Mouse (Mus musculus): ENCODE results near the gene Lsp1.
A peak's percentile ranks its signal among the peaks of the same experiment; 100 is the strongest.

The Lsp1 gene

GRCm38 (mm10) chr7:142460636-142461077, at the start of gene Lsp1:
Gene Lsp1 (plus strand): TSS chr7:142460809.
- no peak for DNase-seq (ENCODE audit: low spot score)

- no peak for DNase-seq (ENCODE audit: low spot score)
Observed at GRCm38 (mm10) chr7:142413285-142413684, 47.3 kb upstream of the Lsp1 start.

DNA sequence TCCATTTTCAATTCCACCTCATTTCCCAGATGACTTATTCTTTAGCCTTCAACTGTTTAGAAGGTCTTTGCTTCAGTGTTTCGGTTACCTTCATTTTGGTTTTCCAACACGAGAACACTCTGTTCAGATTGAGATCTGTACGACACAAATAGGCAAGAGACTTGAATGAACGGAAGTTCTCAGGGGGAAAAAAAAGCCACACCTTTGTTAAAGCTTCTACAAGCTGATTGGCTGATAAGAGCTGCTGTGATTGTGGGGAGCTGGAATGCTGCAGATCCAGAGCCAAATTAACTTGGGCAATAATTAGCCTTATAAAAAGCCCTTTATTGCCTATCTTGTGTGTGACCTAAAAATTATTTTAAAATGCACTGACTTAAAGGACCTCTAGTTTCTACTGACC, 45.3 kb upstream of the Lsp1 start:
- DNase-seq (ENCODE audit: low spot score): no peak

DNA sequence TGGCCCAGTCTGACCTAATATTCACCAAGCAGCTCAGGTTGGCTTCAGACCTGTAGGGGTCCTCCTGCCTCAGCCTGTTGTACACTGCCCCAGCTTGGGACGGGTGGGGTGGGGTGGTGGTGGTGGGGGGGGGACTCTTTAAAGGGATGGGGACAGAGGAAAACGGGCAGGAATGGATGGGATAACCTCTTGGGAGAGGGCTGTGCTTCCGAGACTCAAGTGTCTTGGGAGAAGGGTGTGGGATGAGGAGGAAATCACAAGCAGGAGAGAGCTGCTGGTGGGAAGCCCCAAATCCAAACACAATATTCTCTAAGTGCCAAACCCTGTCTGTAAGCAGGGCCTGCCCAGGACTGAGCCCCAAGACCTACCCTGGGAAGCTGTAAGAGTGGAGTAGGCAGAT, 44.4 kb upstream of the Lsp1 start:
- no peak for DNase-seq (ENCODE audit: low spot score)

GRCm38 (mm10) chr7:142418027-142418426, 42.6 kb upstream of the Lsp1 start:
- no peak for DNase-seq (ENCODE audit: low spot score)

DNA sequence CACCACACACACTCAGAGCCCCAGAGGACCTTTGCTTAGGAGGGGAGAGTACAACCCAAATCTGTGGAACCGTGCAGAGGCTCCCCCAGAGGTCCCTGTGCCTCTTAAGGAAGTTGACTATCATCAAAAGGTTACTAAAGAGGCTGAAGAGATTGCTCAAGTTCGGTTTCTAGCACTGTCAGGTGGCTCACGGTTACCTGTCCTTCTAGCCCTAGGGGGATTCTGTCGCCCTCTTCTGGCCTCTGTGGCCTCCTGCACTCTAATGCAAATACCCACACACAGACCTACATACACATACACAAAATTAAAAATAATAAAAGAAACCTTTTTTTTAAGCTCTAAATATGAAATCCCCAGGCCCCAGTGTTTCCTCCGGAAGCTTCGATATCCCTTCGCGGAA, 41.9 kb upstream of the Lsp1 start:
- DNase-seq (ENCODE audit: low spot score): no peak

DNA sequence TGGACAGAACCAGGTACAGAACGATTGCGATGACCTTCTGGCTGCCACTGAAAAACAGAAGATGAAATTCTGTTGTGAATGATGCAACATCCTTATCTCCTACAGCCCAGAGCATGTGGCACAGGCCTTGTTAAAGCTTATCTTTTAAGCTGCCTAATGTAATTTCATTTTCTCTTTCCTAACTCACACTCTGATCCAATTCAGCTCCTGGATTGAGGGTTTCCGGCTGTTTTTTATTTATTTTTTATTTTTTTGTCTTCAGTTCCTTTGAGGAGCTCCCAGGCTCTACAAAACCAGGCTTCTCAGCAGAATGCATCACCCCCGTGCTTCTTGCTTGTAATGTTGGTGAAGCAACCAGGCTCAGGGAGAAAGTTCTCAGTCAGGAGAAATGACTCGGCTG, 40.7 kb upstream of the Lsp1 start:
- no peak for DNase-seq (ENCODE audit: low spot score)

GRCm38 (mm10) chr7:142421826-142422225, 38.8 kb upstream of the Lsp1 start:
- no peak for DNase-seq (ENCODE audit: low spot score)

GRCm38 (mm10) chr7:142425641-142426213, 34.9 kb upstream of the Lsp1 start:
- peak; percentile 54 for DNase-seq (ENCODE audit: low spot score)

- peak; percentile 59 for DNase-seq (ENCODE audit: low spot score)
Observed at GRCm38 (mm10) chr7:142428213-142428612, 32.4 kb upstream of the Lsp1 start.

- DNase-seq (ENCODE audit: low spot score): peak; percentile 73
Observed at GRCm38 (mm10) chr7:142430160-142430678, 30.4 kb upstream of the Lsp1 start.

DNA sequence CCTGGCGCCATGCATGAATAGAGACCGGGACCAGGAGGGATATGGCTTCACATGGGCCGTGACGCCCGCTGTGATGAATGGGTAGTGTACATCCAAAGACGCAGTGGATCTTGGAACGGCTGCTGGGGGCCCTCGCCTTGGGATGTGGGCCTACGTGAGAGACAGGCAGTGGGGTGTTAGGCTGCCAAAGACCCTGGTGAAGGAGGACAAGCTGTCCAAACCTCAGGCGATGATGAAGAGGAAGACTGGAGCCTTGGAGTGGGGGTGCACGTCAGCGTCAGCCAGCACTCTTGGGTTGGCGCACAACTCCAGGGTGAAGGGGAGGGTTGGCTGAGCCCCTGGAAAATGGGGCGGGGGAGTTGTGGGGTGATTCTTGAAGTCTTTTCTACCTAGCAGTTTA, 29.5 kb upstream of the Lsp1 start:
- DNase-seq (ENCODE audit: low spot score): no peak

GRCm38 (mm10) chr7:142433623-142434022, 27.0 kb upstream of the Lsp1 start:
- no peak for DNase-seq (ENCODE audit: low spot score)

DNA sequence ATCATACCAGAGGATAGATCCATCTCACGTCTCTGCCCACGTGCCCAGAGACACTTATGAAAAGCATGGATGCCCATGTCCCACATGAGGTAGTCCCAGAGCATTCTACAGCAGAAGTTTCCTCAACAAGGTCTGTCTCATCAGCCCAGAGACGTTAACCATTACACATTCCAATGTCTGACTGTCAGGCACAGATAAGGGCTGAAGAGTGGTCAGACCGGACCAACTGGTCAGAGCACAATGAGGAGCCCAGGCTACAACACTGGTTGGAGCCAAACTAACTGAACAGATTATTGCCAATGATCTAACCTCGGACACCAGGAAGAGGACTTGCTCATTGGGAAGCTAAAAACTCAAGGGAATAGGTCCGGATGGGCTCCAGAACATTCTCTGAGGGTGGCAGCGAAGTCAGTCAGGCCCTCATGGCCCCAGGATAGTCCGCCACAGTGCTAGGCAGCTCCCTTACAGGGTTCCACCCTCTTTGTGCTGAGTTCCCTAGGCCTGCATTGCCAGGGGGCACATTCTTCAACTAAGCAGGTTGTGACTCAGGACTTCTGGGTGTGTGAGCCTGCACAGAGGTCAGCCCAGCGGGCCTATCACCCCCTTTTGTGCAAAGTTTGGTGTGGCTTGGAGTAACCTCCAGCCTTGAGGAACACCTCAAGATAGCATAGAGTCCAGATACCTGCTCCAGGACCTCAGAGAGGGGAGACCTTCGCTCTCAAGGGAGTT, 26.3 kb upstream of the Lsp1 start, which contains the start of gene Syt8:
Syt8 (plus strand) TSS at position 714 of the 729 bp plus-strand sequence.
- DNase-seq (ENCODE audit: low spot score): peak; percentile 88

- peak; percentile 84 for DNase-seq (ENCODE audit: low spot score)
Observed at GRCm38 (mm10) chr7:142435524-142435923, 25.1 kb upstream of the Lsp1 start.

DNA sequence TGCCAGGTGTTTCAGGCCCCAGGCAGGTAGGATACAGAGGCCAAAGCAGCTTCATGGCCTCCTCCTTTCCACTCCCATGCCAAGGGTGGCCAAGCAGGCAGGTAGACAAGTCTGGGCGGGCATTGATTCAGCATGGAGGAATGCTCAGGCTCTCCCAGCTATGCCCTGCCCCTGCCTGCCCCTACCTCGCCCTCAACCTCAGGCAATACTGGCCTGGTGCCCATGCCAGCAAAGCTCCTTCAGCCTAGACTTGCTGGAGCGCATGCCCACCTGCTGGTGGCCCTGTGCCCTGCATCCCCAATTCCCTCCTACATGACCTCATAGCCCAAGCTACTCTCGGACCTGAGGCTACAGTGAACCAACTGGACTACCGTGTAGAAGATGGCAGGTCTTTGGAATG, 23.3 kb upstream of the Lsp1 start:
- peak; percentile 92 for DNase-seq (ENCODE audit: low spot score)

- DNase-seq (ENCODE audit: low spot score): no peak
Observed at GRCm38 (mm10) chr7:142439966-142440365, 20.6 kb upstream of the Lsp1 start.

- DNase-seq (ENCODE audit: low spot score): peak; percentile 55
Observed at GRCm38 (mm10) chr7:142440657-142441114, 19.9 kb upstream of the Lsp1 start.

DNA sequence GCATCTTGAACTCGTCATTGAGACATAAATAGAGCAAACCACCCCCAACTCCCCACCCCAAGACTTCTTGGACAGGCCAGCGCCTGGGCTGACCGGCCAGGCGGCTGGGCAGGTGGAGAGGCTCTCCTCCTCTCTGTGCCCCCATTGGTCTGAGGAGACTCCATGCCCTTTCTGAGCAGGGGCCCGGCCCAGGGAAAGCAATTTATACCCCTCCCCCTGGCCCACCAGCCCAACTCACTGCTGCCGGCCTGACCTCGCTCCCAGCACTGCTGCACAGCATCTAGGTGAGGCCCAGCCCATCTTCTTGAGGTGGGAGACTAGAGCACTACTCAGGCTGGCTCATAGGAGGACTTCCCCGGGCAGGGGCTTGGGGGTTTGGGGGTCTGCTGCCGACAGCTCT, 19.0 kb upstream of the Lsp1 start, which contains the start of gene Tnni2:
Tnni2 (plus strand) TSS at position 224 of the 400 bp plus-strand sequence.
- DNase-seq (ENCODE audit: low spot score): no peak

DNA sequence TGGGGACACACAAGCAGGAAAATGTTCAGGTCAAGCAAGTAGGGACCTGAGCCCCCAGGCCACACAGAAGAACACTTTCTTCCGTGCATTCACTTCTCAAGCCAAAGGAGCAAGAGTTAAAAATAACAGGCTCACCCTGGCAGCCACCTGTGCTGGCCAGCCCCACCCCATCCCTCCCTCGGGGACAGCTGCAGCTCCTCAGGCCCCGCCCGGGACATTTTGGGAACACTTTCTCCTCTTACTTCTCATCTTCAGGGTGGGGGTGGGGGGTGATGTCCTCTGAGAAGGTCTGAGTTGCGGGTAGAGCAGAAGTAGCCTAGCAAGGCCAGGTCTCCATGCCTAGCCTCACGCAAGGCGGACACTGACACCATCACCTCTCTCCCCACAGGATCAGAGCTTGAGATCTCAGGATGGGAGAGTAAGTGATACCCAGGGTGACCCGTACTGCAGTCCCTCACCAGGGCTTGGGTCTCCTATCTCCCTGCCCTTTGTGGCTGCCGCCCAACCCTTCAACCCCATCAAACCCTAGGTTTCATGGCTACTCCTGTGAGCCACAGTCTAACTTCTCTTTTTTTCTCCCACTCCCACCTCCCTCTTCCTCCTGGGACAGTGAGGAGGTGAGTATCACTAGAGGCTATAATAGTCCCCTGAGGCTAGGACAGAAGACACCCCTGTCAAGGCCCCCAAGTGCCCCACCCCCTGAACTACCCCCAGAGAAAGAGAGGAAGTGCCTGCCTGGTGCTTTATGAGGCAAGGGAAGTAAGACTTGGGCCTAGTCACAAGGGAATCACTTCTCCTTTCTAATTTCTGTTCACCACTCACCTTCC, 18.3 kb upstream of the Lsp1 start:
- DNase-seq (ENCODE audit: low spot score): no peak

- no peak for DNase-seq (ENCODE audit: low spot score)
Observed at GRCm38 (mm10) chr7:142442908-142443420, 17.6 kb upstream of the Lsp1 start.

DNA sequence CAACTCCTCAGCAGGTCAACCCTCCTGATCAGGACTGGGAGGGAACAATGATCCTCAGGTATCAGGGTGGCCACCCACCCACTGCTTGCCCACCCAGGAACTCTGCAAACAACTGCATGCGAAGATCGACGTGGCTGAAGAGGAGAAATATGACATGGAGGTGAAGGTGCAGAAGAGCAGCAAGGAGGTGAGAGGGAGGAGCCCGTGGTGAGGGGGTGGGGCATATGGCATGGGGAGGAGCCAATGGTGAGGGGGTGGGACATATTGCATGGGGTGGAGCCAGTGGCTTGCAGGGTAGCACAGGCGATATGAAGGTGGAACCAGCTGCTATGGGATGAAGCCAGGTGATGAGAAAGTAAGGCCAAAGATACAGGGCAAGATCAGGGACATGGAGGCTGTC, 17.1 kb upstream of the Lsp1 start:
- no peak for DNase-seq (ENCODE audit: low spot score)

Data from urinary bladder, postnatal 14 days (tissue).